In genomic region chr3:9084134-9084533, GRCm38 (mm10) we compare ENCODE assay signal across 26 mouse cellular contexts.
"Had no signal": no experiment of that assay in that cellular context is flagged by ENCODE, and none has a peak within 500 bp of the region (broad histone marks: within the 10 kb centered on the region; RNA-seq: fewer than 3 reads in every experiment).

No protein-coding gene starts in this region.

- ATAC-seq: forebrain, embryonic 16.5 days; hindbrain, embryonic 16.5 days; inflammation-experienced regulatory T-cells, adult 6 months; intestine, embryonic 15.5 days; intestine, postnatal 0 days; liver, postnatal 0 days had no signal

- H3K36me3 ChIP-seq: heart, embryonic 15.5 days; hindbrain, embryonic 10.5 days; hindbrain, embryonic 12.5 days; intestine, embryonic 15.5 days; limb, embryonic 10.5 days; limb, embryonic 12.5 days; liver, embryonic 13.5 days; liver, embryonic 15.5 days had no signal

- H3K27me3 ChIP-seq: heart, embryonic 15.5 days; hindbrain, embryonic 12.5 days; intestine, embryonic 15.5 days; limb, embryonic 12.5 days; liver, embryonic 13.5 days; liver, embryonic 15.5 days had no signal

- DNase-seq: gastrocnemius, adult 2 months; gastrocnemius, postnatal 10 days; gastrocnemius, postnatal 25 days; kidney, adult 18-20 months; kidney, adult 8-10 months; kidney, postnatal 10 days; kidney, postnatal 25 days; kidney, postnatal 4 days; liver; liver, embryonic 13.5 days; liver, postnatal 0 days had no signal

- H3K4me1 ChIP-seq: hindbrain, embryonic 10.5 days; hindbrain, embryonic 12.5 days; limb, embryonic 10.5 days; limb, embryonic 12.5 days; liver, embryonic 13.5 days; liver, embryonic 15.5 days had no signal

- H3K9me3 ChIP-seq: heart, embryonic 15.5 days; hindbrain, embryonic 10.5 days; hindbrain, embryonic 12.5 days; intestine, embryonic 15.5 days; limb, embryonic 10.5 days; limb, embryonic 12.5 days; liver, embryonic 13.5 days; liver, embryonic 15.5 days had no signal

- H3K27ac ChIP-seq: gastrocnemius, adult 2 months; heart, embryonic 15.5 days; hindbrain, embryonic 10.5 days; hindbrain, embryonic 12.5 days; hindbrain, embryonic 14.5 days; intestine, embryonic 15.5 days; layer of hippocampus, adult 2 months; left cerebral cortex, adult 2 months; limb, embryonic 10.5 days; limb, embryonic 12.5 days; liver, embryonic 13.5 days; liver, embryonic 15.5 days had no signal

- H3K4me3 ChIP-seq: gastrocnemius, adult 2 months; heart, embryonic 15.5 days; hindbrain, embryonic 10.5 days; hindbrain, embryonic 12.5 days; intestine, embryonic 15.5 days; layer of hippocampus, adult 2 months; left cerebral cortex, adult 2 months; limb, embryonic 10.5 days; limb, embryonic 12.5 days; liver, embryonic 13.5 days; liver, embryonic 15.5 days had no signal

- H3K4me2 ChIP-seq: heart, embryonic 15.5 days; hindbrain, embryonic 12.5 days; hindbrain, embryonic 14.5 days; intestine, embryonic 15.5 days; limb, embryonic 12.5 days; liver, embryonic 11.5 days; liver, embryonic 13.5 days; liver, embryonic 15.5 days had no signal

- H3K9ac ChIP-seq: heart, embryonic 15.5 days; hindbrain, embryonic 12.5 days; hindbrain, embryonic 14.5 days; intestine, embryonic 15.5 days; limb, embryonic 12.5 days; liver, embryonic 13.5 days; liver, embryonic 15.5 days; liver, postnatal 0 days had no signal
